Mouse (Mus musculus) gastrocnemius, postnatal 10 days (tissue): ENCODE results near the gene Rapgef4. TPM values are rescaled to one million over a fixed set of nuclear protein-coding genes. Genes with fewer than 3 reads are reported as not detected.
A peak's percentile ranks its signal among the peaks of the same experiment; 100 is the strongest.
"Not testable (repeated sequence)": the region's sequence is repeated elsewhere in the genome, so short reads cannot be mapped to it uniquely, and the experiment has no call there.

Experiments
- DNase-seq: peaks from one replicate; pipeline ENCODE4 v3.0.0; 2021; ENCODE audit warnings: mixed read lengths
- total RNA-seq, 2 experiments: library from RNA; stranded (reverse); gene quantifications; 2 replicates each; pipeline ENCODE4 v1.2.3; 2021

The Rapgef4 gene
- total RNA-seq, 2 experiments from 2014 or later: 2.4 to 4.4 TPM

- no peak for DNase-seq
These were observed 48.0 kb downstream of the Rapgef4 start for GRCm38 (mm10) chr2:72029081-72029480.

- no peak for DNase-seq
These were observed 48.6 kb downstream of the Rapgef4 start for GRCm38 (mm10) chr2:72029586-72030144.

GRCm38 (mm10) chr2:72031717-72032116 lies 50.7 kb downstream of the Rapgef4 start:
- DNase-seq: no peak

- peak; percentile 61 for DNase-seq
These were observed 54.6 kb downstream of the Rapgef4 start for GRCm38 (mm10) chr2:72035616-72036015.

- DNase-seq: no peak
These were observed 56.3 kb downstream of the Rapgef4 start for GRCm38 (mm10) chr2:72037357-72037756.

GRCm38 (mm10) chr2:72038235-72038634 lies 57.2 kb downstream of the Rapgef4 start:
- peak; percentile 85 for DNase-seq

- peak; percentile 58 for DNase-seq
These were observed 57.7 kb downstream of the Rapgef4 start for GRCm38 (mm10) chr2:72038651-72039251.

- DNase-seq: no peak
These were observed 58.5 kb downstream of the Rapgef4 start for GRCm38 (mm10) chr2:72039522-72040045.

GRCm38 (mm10) chr2:72041087-72041486 lies 60.0 kb downstream of the Rapgef4 start:
- DNase-seq: no peak

- DNase-seq: no peak
These were observed 61.1 kb downstream of the Rapgef4 start for GRCm38 (mm10) chr2:72042093-72042492.

- no peak for DNase-seq
These were observed 63.2 kb downstream of the Rapgef4 start for GRCm38 (mm10) chr2:72044191-72044590.

GRCm38 (mm10) chr2:72045024-72045423 lies 64.0 kb downstream of the Rapgef4 start:
- no peak for DNase-seq

GRCm38 (mm10) chr2:72045659-72046058 lies 64.6 kb downstream of the Rapgef4 start:
- DNase-seq: no peak

- no peak for DNase-seq
These were observed 69.4 kb downstream of the Rapgef4 start for GRCm38 (mm10) chr2:72050451-72050850.

- DNase-seq: no peak
These were observed 73.2 kb downstream of the Rapgef4 start for GRCm38 (mm10) chr2:72054280-72054679.

GRCm38 (mm10) chr2:72054736-72055135 lies 73.7 kb downstream of the Rapgef4 start:
- DNase-seq: no peak

GRCm38 (mm10) chr2:72055476-72055875 lies 74.4 kb downstream of the Rapgef4 start:
- DNase-seq: no peak

- no peak for DNase-seq
These were observed 75.2 kb downstream of the Rapgef4 start for GRCm38 (mm10) chr2:72056081-72056874.

GRCm38 (mm10) chr2:72062931-72063330 lies 81.9 kb downstream of the Rapgef4 start:
- no peak for DNase-seq

GRCm38 (mm10) chr2:72068505-72068904 lies 87.5 kb downstream of the Rapgef4 start:
- DNase-seq: no peak

- DNase-seq: no peak
These were observed 89.0 kb downstream of the Rapgef4 start for GRCm38 (mm10) chr2:72070086-72070485.

- not testable (repeated sequence) for DNase-seq
These were observed 92.1 kb downstream of the Rapgef4 start for GRCm38 (mm10) chr2:72073121-72073520.

- DNase-seq: no peak
These were observed 94.0 kb downstream of the Rapgef4 start for GRCm38 (mm10) chr2:72074999-72075561.
